Mouse (Mus musculus): ENCODE data around the gene Tnxb. TPM values are rescaled to one million over a fixed set of nuclear protein-coding genes. Genes with fewer than 3 reads are reported as not detected.
A peak's percentile ranks its signal among the peaks of the same experiment; 100 is the strongest.

Gene Tnxb
- polyA plus RNA-seq, 1 experiment from 2014 or later, result 0.27 TPM

DNA sequence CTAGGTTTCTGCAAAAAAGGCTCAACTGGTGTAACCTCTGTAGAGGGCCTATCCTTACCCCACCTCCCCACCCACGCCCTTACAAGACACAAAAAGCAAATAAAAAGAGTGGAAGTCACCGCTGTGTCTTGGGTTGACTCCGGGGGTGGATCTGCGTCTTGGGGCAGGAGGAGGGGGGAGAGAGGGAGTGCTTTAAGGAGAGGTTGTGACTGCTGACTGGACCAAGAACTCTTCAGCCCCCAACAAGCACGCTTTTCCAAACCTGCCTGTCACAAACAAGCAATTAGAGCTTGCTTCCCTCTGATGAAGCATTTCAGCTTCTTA, 41.7 kb upstream of the Tnxb start:
- H3K27me3 ChIP-seq (ENCODE audit: control insufficient read depth, insufficient read depth, low read depth, low read length), result peaks cover 50% of the 10 kb centered on the region
- H3K4me1 ChIP-seq (ENCODE audit: control insufficient read depth, low read depth, low read length), result peaks cover 31% of the 10 kb centered on the region
- H3K27ac ChIP-seq (ENCODE audit: low read length), result no peak overlapping the region
- H3K4me3 ChIP-seq (ENCODE audit: low read depth, low read length), result no peak overlapping the region
- H3K9me3 ChIP-seq (replicated peaks; ENCODE audit: control insufficient read depth, low read length), result no peaks in the 10 kb centered on the region
- H3K4me2 ChIP-seq (ENCODE audit: low read depth, low read length), result peak overlapping the region; percentile 74; the same call in 1 of the 2 replicates
- no peaks in the 10 kb centered on the region for H3K36me3 ChIP-seq (ENCODE audit: control insufficient read depth, insufficient read depth)
- 40% methylated on average over 5 of the region's 5 CpGs for WGBS (ENCODE audit: insufficient replicate concordance)
- ATAC-seq (ENCODE audit: low read depth), result no peak
- H3K9ac ChIP-seq (ENCODE audit: low read depth, low read length), result no peak overlapping the region

DNA sequence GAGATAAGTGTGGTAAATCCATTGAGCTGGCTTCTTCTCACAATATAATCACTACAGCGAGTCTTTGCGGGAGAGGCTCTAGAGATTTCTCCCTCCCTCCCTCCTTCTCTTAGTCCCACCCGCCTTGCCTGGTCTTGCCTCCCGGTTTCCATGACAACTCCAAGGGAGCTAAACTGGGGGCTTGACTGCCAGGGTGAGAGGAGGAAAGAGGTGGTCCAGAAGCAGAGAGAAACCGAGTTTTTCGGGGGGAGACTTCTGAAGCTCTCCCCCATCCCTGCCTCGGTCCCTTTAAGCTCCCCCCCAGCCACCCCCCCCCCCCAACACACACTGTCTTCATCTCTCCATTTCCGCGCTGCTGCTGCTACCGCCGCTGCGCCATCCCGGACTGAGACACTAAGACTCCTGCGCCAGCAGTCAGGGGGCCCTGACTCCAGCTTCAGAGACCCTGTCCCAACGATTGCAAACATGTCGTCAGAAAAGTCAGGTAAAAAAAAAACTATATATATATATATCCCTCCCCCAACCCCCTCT, 41.0 kb upstream of the Tnxb start, which contains the start of gene Prrt1:
Gene Prrt1, plus strand, starts transcription at position 313 of the 531 bp plus-strand sequence.
- Histone ChIP-seq H3K4me2 (ENCODE audit: low read depth, low read length) (peak within 1 kb of the TSS; percentile 74), H3K27ac (ENCODE audit: low read length) (no peak within 1 kb of the TSS), H3K4me1 (ENCODE audit: control insufficient read depth, low read depth, low read length) (peaks cover 31% of the 10 kb centered on the region), H3K36me3 (ENCODE audit: control insufficient read depth, insufficient read depth) (no peaks in the 10 kb centered on the region), H3K9me3 (replicated peaks; ENCODE audit: control insufficient read depth, low read length) (no peaks in the 10 kb centered on the region), H3K9ac (ENCODE audit: low read depth, low read length) (no peak within 1 kb of the TSS), H3K4me3 (ENCODE audit: low read depth, low read length) (peak within 1 kb of the TSS; percentile 72), H3K27me3 (ENCODE audit: control insufficient read depth, insufficient read depth, low read depth, low read length) (peaks cover 50% of the 10 kb centered on the region)
- WGBS (ENCODE audit: insufficient replicate concordance), result 8% methylated on average over 16 of the region's 16 CpGs
- no peak for ATAC-seq (ENCODE audit: low read depth)

DNA sequence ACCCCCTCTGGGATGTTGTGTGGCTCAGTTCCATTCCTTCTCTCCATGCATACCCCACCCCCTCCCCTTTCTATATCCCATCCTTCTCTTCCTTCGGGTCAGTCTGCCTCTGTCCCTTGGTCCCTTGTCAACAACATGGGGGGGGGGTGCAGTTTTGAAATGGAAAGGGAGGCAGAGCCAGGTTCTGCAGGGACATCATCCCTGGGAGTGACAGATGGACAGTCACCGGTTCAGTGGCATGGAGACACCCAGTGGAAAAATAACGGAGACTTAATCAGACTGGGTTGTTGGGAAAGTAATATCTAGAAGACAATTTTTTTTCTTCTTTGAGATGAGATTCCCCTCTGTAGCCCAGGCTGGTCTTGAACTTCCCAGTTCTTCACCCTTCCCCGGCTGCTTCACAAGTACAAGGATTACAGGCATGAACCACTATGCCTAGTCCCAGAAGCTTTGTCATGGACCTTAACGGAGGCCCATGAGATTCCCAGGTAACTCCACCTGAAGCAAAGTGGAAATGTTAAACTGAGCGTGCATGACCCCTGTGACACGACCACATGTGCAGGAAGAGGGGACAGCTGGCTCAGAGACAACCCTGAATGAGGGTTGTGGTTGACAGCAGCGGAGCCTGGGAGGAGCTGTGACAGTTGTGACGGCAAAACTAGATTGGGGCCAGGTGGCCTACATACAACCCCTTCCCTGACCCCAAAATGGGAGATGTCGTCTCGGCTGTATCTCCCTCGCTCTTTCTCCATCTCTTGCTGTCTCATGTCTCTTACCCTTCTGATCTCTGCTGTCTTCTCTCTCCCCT, 40.3 kb upstream of the Tnxb start:
- H3K4me1 ChIP-seq (ENCODE audit: control insufficient read depth, low read depth, low read length), result peaks cover 31% of the 10 kb centered on the region
- no peak overlapping the region for H3K4me2 ChIP-seq (ENCODE audit: low read depth, low read length)
- no peaks in the 10 kb centered on the region for H3K36me3 ChIP-seq (ENCODE audit: control insufficient read depth, insufficient read depth)
- H3K4me3 ChIP-seq (ENCODE audit: low read depth, low read length), result no peak overlapping the region
- 13% methylated on average over 12 of the region's 12 CpGs for WGBS (ENCODE audit: insufficient replicate concordance)
- no peak overlapping the region for H3K9ac ChIP-seq (ENCODE audit: low read depth, low read length)
- no peak for ATAC-seq (ENCODE audit: low read depth)
- H3K27me3 ChIP-seq (ENCODE audit: control insufficient read depth, insufficient read depth, low read depth, low read length), result peaks cover 50% of the 10 kb centered on the region
- no peak overlapping the region for H3K27ac ChIP-seq (ENCODE audit: low read length)
- no peaks in the 10 kb centered on the region for H3K9me3 ChIP-seq (replicated peaks; ENCODE audit: control insufficient read depth, low read length)

- peak overlapping the region; percentile 35 for H3K4me3 ChIP-seq (ENCODE audit: low read depth, low read length)
- no peak for ATAC-seq (ENCODE audit: low read depth)
- no peaks in the 10 kb centered on the region for H3K9me3 ChIP-seq (replicated peaks; ENCODE audit: control insufficient read depth, low read length)
- peak overlapping the region; percentile 46 for H3K4me2 ChIP-seq (ENCODE audit: low read depth, low read length)
- H3K36me3 ChIP-seq (ENCODE audit: control insufficient read depth, insufficient read depth), result no peaks in the 10 kb centered on the region
- peaks cover 51% of the 10 kb centered on the region for H3K27me3 ChIP-seq (ENCODE audit: control insufficient read depth, insufficient read depth, low read depth, low read length)
- H3K4me1 ChIP-seq (ENCODE audit: control insufficient read depth, low read depth, low read length), result peaks cover 31% of the 10 kb centered on the region
- no peak overlapping the region for H3K27ac ChIP-seq (ENCODE audit: low read length)
- WGBS (ENCODE audit: insufficient replicate concordance), result 2% methylated on average over 45 of the region's 48 CpGs
- peak overlapping the region; percentile 12; the same call in 1 of the 2 replicates for H3K9ac ChIP-seq (ENCODE audit: low read depth, low read length)
Observed at GRCm38 (mm10) chr17:34630761-34631301, 39.5 kb upstream of the Tnxb start.

DNA sequence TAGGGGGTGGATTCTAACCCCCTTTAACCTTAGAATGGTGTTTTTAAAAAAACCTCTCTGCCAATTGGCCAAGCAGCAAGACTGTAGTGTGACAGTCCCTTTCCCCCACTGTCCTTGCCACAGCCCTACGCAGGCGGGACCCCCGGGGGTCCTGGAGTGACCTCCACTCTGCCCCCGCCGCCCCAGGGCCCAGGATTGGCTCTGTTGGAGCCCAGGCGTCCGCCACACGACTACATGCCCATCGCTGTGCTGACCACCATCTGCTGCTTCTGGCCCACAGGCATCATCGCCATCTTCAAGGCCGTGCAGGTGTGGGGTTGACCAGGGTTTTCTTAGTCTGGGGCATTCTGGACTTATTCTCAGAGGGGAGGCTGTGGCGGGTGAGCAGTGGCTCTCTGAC, 38.7 kb upstream of the Tnxb start:
- Histone ChIP-seq H3K27me3 (ENCODE audit: control insufficient read depth, insufficient read depth, low read depth, low read length) (peaks cover 53% of the 10 kb centered on the region), H3K4me3 (ENCODE audit: low read depth, low read length) (peak overlapping the region; percentile 25)
- no peak for ATAC-seq (ENCODE audit: low read depth)

DNA sequence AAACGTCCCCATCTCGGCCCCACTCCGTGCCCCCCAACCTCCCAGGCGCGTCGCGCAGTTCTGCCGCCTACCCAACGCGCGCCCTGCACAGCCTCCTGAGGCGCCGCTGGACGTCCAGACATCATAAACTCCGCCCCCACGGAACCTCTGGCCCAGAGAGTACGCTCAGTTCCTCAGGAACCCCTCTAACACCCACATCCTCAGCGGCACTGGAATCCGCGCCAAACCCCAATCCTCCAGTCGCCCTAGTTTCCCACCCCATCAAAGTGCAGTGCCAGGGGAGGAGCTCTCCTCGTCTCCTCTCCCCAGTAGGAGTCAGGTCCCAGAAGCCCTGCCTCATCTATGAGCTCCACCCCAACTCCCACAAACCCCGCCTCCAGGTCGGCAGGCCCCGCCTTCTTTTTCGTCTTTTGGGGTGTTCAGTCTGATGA, 38.1 kb upstream of the Tnxb start:
- no peak overlapping the region for H3K9ac ChIP-seq (ENCODE audit: low read depth, low read length)
- WGBS (ENCODE audit: insufficient replicate concordance), result under 1% methylated on average over 26 of the region's 26 CpGs
- ATAC-seq (ENCODE audit: low read depth), result peak; percentile 36
- H3K27me3 ChIP-seq (ENCODE audit: control insufficient read depth, insufficient read depth, low read depth, low read length), result peaks cover 53% of the 10 kb centered on the region
- peak overlapping the region; percentile 28 for H3K4me2 ChIP-seq (ENCODE audit: low read depth, low read length)
- no peak overlapping the region for H3K27ac ChIP-seq (ENCODE audit: low read length)
- H3K4me1 ChIP-seq (ENCODE audit: control insufficient read depth, low read depth, low read length), result peaks cover 24% of the 10 kb centered on the region
- H3K9me3 ChIP-seq (replicated peaks; ENCODE audit: control insufficient read depth, low read length), result no peaks in the 10 kb centered on the region
- no peaks in the 10 kb centered on the region for H3K36me3 ChIP-seq (ENCODE audit: control insufficient read depth, insufficient read depth)
- peak overlapping the region; percentile 25 for H3K4me3 ChIP-seq (ENCODE audit: low read depth, low read length)

More for the DNA sequence above, 38.7 kb upstream of the Tnxb start:
- WGBS (ENCODE audit: insufficient replicate concordance), result 12% methylated on average over 12 of the region's 12 CpGs
- Histone ChIP-seq H3K4me2 (ENCODE audit: low read depth, low read length) (peak overlapping the region; percentile 28), H3K4me1 (ENCODE audit: control insufficient read depth, low read depth, low read length) (peaks cover 24% of the 10 kb centered on the region), H3K9ac (ENCODE audit: low read depth, low read length) (no peak overlapping the region), H3K36me3 (ENCODE audit: control insufficient read depth, insufficient read depth) (no peaks in the 10 kb centered on the region), H3K9me3 (replicated peaks; ENCODE audit: control insufficient read depth, low read length) (no peaks in the 10 kb centered on the region), H3K27ac (ENCODE audit: low read length) (no peak overlapping the region)

- 42% methylated on average over 2 of the region's 2 CpGs for WGBS (ENCODE audit: insufficient replicate concordance)
- H3K4me2 ChIP-seq (ENCODE audit: low read depth, low read length), result no peak overlapping the region
Observed at GRCm38 (mm10) chr17:34635671-34636070, 34.7 kb upstream of the Tnxb start.

GRCm38 (mm10) chr17:34637459-34637858, 32.9 kb upstream of the Tnxb start:
- Histone ChIP-seq H3K36me3 (ENCODE audit: control insufficient read depth, insufficient read depth) (no peaks in the 10 kb centered on the region), H3K4me1 (ENCODE audit: control insufficient read depth, low read depth, low read length) (no peaks in the 10 kb centered on the region), H3K27me3 (ENCODE audit: control insufficient read depth, insufficient read depth, low read depth, low read length) (peaks cover 4% of the 10 kb centered on the region; the same call in 1 of the 2 replicates), H3K4me2 (ENCODE audit: low read depth, low read length) (no peak overlapping the region), H3K4me3 (ENCODE audit: low read depth, low read length) (no peak overlapping the region), H3K9ac (ENCODE audit: low read depth, low read length) (no peak overlapping the region), H3K9me3 (replicated peaks; ENCODE audit: control insufficient read depth, low read length) (no peaks in the 10 kb centered on the region), H3K27ac (ENCODE audit: low read length) (no peak overlapping the region)
- ATAC-seq (ENCODE audit: low read depth), result no peak
- 39% methylated on average over 3 of the region's 3 CpGs for WGBS (ENCODE audit: insufficient replicate concordance)

More at GRCm38 (mm10) chr17:34635671-34636070, 34.7 kb upstream of the Tnxb start:
- H3K9ac ChIP-seq (ENCODE audit: low read depth, low read length), result no peak overlapping the region
- H3K4me3 ChIP-seq (ENCODE audit: low read depth, low read length), result no peak overlapping the region
- ATAC-seq (ENCODE audit: low read depth), result no peak
- H3K9me3 ChIP-seq (replicated peaks; ENCODE audit: control insufficient read depth, low read length), result no peaks in the 10 kb centered on the region
- peaks cover 22% of the 10 kb centered on the region for H3K27me3 ChIP-seq (ENCODE audit: control insufficient read depth, insufficient read depth, low read depth, low read length)
- H3K27ac ChIP-seq (ENCODE audit: low read length), result no peak overlapping the region
- peaks cover 9% of the 10 kb centered on the region for H3K4me1 ChIP-seq (ENCODE audit: control insufficient read depth, low read depth, low read length)
- no peaks in the 10 kb centered on the region for H3K36me3 ChIP-seq (ENCODE audit: control insufficient read depth, insufficient read depth)

All from liver, embryonic 16.5 days (tissue).